Mouse (Mus musculus) left cerebral cortex, adult 2 months (tissue): ENCODE measurements at regions not wholly inside any gene's neighbourhood (a gene's known extent, or its start where the extent isn't known, plus 50 kb on each side); places are given as distances from the start of the nearest gene placed in this dataset.
"Not testable (repeated sequence)": the region's sequence is repeated elsewhere in the genome, so short reads cannot be mapped to it uniquely, and the experiment has no call there.

Experiments
- DNase-seq, 2 experiments: peaks; one replicate each; pipeline ENCODE4 v3.0.0; 2021 to 2022; ENCODE audit warnings: low spot score in 2 of 2, mixed read lengths in 1 of 2; ENCODE audit errors: extremely low spot score in 1 of 2
- H3K27ac ChIP-seq: fragments of 200-600 bp; 2 replicates; pipeline ENCODE4 v1.8.1; 2022
- H3K4me3 ChIP-seq: fragments of 200-600 bp; 2 replicates; pipeline ENCODE4 v1.8.1; 2022
- CTCF ChIP-seq: fragments of 200-600 bp; IDR thresholded peaks from 2 replicates; pipeline ENCODE4 v1.8.1; 2022; ENCODE audit warnings: antibody characterized with exemption, mild to moderate bottlenecking, moderate library complexity
- intact Hi-C: fragments of 180-260 bp; cut with DNase I; formaldehyde crosslinking; loops from one replicate; pipeline ENCODE4 v1.15.1; 2025

DNA sequence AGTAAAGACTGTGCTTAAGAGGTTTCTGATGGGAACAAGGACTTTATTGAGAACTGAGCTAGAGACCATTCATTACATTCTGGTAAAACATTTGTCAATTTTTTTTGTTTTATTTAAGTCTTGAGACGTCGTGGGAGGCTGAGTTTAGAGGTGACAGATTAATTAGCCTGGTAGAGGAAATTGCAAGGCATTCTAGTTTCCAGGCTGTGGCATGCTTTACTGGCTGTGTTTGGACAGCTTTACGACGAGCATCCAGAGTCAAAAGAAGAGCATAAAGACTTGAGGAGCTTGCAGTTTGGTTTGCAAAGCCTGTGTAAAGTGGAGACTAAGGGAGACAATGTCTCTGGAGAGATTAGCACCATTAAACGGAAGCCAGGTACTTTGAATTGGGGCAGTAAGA lies 154.0 kb upstream of the Got2 start:
- intact Hi-C loops = no loop called here
- no peak for TF ChIP-seq CTCF

DNA sequence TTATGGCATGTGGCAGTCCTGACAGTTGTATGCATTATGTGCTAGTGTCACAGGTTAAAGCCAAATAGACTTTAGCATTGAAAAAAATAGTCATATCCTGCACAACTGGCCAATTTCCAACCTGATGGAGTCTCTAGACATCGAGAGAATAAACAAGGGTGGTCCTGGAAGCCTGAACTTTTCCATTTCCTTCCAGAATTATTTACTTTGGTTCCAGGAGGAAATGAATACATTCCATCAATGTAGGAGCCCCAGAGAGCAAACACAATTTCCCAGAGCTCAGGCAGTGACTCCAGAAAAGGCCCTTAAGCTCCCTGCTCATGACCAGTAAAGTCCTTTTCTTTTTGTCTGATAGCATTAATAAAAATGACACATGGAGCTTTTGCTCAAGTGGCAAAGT lies 151.9 kb upstream of the Got2 start:
- TF ChIP-seq CTCF = no peak
- no peak for DNase-seq
- intact Hi-C loops = no loop called here
- Histone ChIP-seq H3K4me3 (no peak overlapping the region), H3K27ac (no peak overlapping the region)

More for the DNA sequence above, 154.0 kb upstream of the Got2 start:
- DNase-seq = no peak
- Histone ChIP-seq H3K27ac (no peak overlapping the region), H3K4me3 (no peak overlapping the region)

DNA sequence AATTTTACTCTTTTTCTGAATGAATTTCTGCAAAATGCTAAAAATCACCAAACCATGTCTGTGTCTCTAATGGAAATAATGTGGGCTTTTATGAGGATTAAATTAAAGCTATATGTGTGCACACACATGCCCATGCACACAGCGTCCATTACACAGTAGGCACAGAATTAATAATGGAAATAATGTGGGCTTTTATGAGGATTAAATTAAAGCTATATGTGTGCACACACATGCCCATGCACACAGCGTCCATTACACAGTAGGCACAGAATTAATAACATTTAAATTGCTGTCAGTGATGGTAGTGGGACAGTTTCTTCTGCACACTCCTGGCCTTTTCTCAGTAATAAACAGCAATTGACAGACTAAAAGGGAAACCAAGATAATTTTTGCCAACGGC lies 130.4 kb upstream of the Got2 start:
- H3K4me3 ChIP-seq, DNase-seq, H3K27ac ChIP-seq, intact Hi-C loops: not testable (repeated sequence)

DNA sequence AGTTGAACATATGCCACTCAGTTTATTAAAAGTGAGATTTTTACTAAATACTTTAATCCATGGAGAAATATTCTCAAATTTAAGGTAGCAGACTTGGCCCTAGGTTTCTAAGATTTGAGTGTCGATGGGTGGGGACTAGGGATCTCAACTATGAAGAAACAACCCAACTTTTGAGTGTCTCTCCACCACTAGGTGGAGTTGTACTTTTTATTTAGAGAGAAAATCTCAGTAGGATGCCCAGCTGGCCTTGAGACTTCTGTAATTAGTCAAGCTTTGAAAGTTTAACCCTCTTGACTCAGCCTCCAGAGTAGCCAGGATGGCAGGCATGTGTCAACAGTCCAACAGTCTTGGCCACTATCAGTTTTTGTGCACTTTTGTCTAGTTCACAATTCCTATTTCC lies 123.7 kb upstream of the Got2 start:
- intact Hi-C loops = no loop called here

DNA sequence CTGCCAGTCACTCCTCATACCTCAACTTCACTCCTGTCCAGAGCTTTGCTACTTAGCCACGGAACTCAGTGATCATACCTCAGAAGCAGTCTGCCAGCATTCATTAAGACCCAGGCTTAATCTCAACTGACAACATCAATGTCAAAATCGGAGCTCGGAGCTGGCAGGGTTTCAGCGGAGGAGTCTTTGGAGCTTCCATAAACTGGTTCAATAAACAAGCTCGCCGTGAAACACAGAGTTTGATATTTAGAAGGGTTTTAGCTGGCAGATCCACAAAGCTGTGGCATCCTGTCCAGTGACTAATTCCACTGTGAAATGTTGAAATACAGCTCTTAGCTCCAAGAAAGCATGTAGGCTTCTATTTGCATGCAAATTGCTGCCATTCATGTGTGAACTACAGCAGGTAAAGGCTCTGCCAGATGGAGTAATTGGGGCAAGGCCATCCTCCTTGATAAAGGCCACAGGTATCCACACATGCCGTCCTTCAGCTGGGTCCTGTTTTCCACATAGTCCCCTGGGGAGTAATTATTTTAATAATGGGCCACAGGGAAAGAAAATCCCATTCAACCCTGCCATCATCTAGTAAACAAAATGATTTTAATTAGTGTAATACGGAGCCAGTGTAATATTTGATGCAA lies 103.6 kb upstream of the Got2 start:
- intact Hi-C loops = no loop called here
- H3K4me3 ChIP-seq = no peak overlapping the region
- no peak for TF ChIP-seq CTCF
- H3K27ac ChIP-seq = no peak overlapping the region
- no peak for DNase-seq

More for the DNA sequence above, 123.7 kb upstream of the Got2 start:
- DNase-seq = no peak
- peak; percentile 29 for TF ChIP-seq CTCF
- Histone ChIP-seq H3K27ac (no peak overlapping the region), H3K4me3 (no peak overlapping the region)

DNA sequence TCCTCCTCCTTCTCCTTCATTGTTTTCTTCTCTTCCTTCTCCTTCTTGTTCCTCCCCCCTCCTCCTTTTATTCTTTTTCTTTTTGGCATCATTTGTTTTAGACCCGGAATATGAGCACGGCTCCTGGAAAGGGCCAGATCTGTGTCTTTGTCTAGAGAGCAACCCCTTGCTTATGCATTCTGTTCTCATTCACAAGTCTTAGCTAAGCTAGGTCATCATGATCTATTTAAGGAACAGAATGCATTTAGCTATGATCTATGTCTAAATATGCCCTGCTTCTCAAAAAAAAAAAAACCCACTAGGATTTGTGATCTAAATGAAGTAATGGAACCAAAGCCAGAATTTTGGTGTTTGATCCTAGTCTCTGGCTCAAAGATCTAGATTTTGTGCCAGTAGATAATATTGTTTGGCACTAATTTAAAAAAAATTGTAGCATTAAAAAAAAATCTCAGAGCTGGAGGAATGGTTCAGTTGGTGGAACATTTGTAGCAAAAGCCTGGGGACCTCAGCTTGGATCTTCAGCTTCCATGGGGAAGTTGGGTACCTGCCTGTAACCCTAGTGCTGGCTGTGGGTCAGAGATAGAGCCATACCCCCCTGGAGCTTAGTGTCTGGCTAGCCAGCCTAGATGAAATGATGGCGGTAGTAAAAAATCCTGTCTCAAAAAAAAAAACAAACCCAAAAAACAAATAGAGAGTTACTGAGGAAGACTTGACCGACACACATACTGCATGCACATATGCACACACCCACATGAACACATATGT lies 100.5 kb upstream of the Got2 start:
- Histone ChIP-seq H3K27ac (no peak overlapping the region), H3K4me3 (no peak overlapping the region)
- DNase-seq = no peak
- intact Hi-C loops = no loop called here
- TF ChIP-seq CTCF = no peak

DNA sequence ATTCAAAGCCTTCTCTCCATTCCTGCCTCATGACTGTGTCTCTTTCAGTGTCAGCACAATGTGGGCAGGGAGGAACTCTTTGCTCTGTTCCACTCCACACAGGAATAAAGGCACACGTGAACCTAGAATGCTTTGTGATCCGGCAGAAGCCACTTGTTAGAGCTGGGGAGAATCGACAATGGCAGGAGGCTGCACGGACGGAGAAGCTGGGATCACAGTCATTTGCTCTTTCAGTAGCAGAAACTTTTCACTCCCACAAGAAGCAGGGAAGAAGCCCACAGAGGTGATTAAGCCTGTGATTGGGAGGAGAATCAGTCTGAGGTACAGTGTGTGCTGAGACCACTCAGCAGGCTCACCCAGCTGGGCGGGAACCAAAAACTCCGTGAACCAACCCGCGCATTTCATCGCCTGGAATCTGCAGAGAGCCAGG lies 98.7 kb upstream of the Got2 start:
- no peak overlapping the region for H3K27ac ChIP-seq
- peak in 1 of 2 experiments; percentile 14 for DNase-seq
- TF ChIP-seq CTCF = no peak
- intact Hi-C loops = no loop called here
- peak overlapping the region; percentile 22; the same call in 1 of the 2 replicates for H3K4me3 ChIP-seq

DNA sequence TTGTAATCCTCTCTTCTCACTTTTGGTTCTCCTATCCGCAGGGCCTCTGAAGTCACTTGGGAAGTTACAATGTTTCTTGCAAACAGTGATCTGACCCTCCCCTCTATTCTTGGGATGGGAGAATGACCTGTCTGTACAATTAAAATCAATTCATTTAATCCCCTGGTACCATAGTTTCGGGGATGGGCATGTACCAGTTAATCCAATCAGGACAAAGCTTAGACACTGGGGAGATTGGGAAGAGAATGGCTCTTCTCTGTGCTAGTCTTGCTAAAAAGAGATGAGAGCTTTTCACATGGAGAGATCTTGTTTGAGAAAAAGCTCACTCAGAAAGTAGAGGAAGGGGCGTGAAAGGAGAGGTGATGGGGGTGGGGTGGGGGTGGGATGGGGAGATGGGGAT lies 98.1 kb upstream of the Got2 start:
- intact Hi-C loops = no loop called here
- DNase-seq = no peak
- Histone ChIP-seq H3K4me3 (no peak overlapping the region), H3K27ac (no peak overlapping the region)
- no peak for TF ChIP-seq CTCF

DNA sequence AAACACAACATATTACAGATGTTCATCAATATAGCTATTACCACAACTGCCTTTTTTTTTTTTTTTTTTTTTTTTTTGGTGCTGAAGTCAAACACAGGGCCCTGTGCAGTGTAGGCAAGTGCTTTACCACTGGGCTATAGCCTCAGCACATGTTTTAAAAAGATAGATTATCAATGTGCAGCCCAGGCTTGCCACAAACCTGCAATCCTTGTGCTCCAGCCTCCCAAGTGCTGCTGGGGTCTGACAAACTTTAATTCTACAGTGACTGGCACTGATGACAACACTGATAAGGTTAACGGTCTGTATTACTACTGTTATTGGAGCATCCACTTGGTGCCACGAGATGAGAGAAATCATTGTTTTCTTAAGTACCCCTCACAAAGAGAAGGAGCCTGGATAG lies 95.3 kb upstream of the Got2 start:
- DNase-seq = no peak
- Histone ChIP-seq H3K27ac (no peak overlapping the region), H3K4me3 (no peak overlapping the region)
- intact Hi-C loops = no loop called here
- TF ChIP-seq CTCF = no peak

DNA sequence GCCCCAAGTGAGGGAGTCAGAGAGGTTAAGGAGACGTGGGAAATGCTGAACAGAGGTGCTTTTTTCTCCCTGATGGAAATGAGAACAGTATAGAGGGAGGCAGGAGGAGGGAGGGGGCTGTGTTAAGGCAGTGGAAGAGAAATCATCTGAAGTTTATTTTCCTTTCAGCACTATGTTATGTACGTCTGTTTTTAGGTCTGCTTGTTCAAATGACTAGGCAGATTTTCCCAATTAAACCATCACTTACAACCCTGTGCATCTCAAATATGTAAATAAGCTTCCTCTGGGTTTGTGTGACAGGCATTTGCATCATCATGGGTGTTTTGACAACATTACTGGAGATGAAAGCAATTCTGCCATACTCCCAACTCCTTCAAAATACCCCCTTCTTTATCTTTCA lies 92.1 kb upstream of the Got2 start:
- DNase-seq = no peak
- TF ChIP-seq CTCF = no peak
- H3K4me3 ChIP-seq = no peak overlapping the region
- H3K27ac ChIP-seq = no peak overlapping the region
- intact Hi-C loops = loop anchor here (2.0 kb wide), 1 partner anchor 172 kb away; no protein-coding TSS in a partner anchor

DNA sequence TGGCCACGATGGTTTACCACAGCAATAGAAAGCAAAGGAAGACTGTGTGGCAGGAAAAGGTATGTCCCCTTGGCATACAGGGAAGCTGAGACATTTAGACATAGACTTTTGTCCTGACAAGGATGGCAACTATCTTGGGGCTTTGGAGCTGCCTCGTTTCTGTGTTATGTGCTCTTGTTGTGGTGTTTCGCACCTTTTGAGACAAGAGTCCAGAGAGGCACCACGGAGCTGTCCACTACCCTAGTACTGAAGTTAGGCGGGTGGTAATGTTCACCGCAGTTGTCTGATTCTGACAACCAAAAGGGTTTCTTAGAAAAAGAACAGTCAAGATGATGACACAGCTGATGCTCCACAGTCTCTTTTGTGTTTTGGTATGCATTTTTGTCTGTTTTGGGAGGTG lies 90.9 kb upstream of the Got2 start:
- no peak for TF ChIP-seq CTCF
- no peak for DNase-seq
- intact Hi-C loops = no loop called here
- no peak overlapping the region for H3K4me3 ChIP-seq
- no peak overlapping the region for H3K27ac ChIP-seq

DNA sequence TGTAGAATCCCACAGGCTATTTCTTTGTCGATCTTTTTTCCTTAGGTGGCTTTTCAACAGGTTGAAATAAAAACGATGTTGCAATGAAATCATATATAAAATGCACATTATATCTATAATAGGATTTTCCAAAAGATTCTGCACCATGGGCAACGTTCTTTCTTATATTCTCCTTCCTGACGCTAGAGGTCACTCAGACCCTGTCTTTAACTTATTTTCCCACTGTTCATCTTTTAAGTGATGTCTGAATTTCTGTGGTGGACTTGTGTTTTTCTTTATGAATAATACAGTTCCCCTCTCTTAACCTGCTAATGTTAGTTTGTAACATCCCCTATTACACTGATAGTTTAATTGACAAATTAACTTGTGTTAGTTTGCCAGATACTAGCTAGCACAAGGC lies 86.5 kb upstream of the Got2 start:
- peak; percentile 79 for TF ChIP-seq CTCF
- intact Hi-C loops = no loop called here
- Histone ChIP-seq H3K4me3 (no peak overlapping the region), H3K27ac (no peak overlapping the region)
- no peak for DNase-seq

DNA sequence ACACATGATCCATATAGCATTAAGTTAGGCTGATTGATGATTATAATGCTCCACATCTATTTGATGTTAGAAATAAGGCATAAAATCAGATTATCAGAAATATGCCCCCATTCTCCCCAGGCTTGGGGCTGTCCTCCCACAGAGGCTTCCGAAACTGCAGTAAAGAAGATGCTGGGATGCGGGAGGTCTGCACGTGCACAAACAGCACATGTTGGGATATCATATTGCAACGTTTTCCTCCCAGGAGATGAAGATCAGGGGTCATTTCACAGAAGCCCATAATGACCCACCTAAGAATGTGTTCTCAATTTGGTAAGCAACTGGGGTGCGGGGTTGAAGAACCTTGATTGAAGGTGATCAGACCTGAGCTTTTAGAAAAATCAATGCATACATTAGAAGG lies 85.9 kb upstream of the Got2 start:
- Histone ChIP-seq H3K27ac (no peak overlapping the region), H3K4me3 (no peak overlapping the region)
- no peak for TF ChIP-seq CTCF
- DNase-seq = no peak
- intact Hi-C loops = no loop called here
